Mouse (Mus musculus): Measurements from ENCODE around the gene Serpinb5. TPM values are rescaled to one million over a fixed set of nuclear protein-coding genes. Genes with fewer than 3 reads are reported as not detected.
"Not testable (repeated sequence)": the region's sequence is repeated elsewhere in the genome, so short reads cannot be mapped to it uniquely, and the experiment has no call there.

The Serpinb5 gene
- not detected for polyA plus RNA-seq (2017; shearing (Covaris generic))

DNA sequence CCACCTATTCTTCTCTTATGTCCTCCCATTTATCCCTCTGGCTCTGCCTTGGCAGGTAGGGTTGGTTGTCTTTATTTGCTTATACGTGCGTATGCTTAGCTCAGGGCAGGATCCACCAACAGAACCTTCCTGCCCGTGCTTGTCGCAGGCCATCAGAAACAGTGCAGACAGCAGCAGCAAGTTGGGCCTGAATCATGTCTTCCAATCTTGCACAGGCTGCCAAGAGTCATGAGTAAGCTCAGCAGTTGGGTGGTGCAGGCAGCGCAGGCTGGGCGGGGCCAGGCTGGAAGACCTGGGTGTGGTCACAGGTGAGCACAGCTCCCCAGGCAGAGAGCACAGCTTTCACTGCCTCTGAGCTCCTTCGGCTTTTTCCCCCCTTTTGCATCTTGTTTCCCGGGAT, at the start of gene Serpinb5:
TSS of gene Serpinb5 (plus strand) at position 327 of the 400 bp plus-strand sequence.
- ATAC-seq = no peak

DNA sequence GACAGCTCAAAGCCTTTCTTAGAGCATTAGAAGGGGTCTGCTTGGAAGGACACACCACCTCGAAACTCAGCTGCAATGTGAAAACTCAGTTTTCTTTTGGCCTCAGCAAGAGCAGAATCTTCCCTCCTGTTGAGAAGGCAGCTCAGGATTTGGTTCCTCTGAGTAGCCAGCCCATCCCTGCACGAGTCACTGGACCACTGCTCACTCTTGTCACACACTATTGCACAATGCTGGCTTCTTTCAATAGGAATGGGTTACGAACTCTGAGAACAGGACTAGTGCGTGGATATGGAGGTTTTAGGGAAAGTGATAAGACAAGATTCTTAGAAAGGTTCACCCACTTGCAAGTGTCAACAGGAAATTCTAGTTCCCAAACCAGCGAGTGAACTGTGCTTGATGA, 46.1 kb upstream of the Serpinb5 start:
- no peak for ATAC-seq

DNA sequence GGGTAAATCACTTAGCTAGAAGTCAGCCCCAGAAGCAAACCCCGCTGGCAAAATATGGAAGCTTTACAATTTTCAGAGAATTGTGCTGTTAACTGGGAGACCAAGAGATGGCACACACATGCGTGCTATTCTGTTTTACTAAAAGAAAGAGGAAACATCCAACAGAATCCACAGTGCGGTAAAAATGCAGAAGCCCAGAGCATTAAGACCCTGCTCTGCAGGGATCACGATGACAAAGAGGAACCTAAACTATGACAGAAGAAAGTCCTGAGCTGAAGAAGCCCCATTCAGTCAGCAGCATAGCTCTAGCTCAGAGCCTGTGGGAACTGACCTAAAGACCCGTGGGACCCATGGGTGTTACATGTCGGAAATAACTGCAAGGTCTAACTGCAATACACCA, 45.7 kb upstream of the Serpinb5 start:
- ATAC-seq = no peak

DNA sequence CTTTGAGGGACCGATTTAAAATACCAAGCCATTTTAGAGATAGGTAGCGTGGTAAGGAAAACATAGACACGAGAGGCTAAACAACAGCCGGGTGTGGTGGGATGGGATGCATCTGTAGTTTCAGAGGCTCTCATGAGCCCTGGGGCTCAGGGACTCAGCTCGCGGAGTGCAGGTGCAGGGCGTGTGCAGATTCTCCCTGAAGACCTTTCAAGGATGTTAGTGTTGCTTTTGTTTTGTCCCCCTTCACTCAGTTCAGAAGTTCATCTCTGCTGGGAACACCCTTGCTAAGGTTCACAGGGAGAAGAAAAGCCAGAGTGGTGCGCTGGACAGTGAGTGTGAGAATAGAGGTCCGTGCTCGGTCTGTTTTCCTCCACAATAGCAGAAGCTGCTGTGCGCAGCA, 44.2 kb upstream of the Serpinb5 start:
- ATAC-seq = no peak

DNA sequence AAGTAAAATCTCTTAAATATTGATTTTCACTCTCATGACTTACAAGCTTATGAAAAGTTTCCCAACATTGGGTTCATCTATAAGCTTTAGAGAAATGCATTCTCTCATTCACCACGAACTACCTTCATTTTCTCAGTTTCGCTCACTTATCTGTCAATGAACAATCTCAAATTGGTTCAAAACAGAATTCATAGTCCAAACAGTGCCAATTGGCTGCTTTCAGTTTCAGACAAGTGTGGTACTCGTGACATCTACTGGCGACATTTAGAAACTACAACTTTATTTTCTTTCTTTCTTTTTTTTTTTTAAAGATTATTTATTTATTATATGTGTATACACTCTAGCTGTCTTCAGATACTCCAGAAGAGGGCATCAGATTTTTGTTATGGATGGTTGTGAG, 42.6 kb upstream of the Serpinb5 start:
- ATAC-seq = peak; percentile 77

DNA sequence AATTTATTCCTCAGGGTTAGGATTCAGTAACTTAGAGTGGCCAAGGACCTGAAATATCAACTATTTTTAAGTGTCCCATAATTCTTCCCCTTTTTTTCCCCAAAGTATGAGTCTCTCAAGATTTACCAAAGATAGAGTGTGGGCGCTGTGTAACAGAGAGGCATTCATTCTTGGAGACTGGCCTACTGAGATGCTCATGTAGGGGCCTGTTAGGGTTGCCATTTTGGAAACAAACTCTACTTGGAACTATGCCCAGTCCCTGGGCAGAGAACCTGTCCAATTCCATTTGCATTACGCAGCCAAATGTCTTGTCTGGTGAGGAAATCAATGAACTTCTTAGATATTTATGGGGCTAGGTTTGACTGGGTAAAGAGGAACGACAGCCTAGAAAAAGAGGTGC, 38.7 kb upstream of the Serpinb5 start:
- ATAC-seq = no peak

DNA sequence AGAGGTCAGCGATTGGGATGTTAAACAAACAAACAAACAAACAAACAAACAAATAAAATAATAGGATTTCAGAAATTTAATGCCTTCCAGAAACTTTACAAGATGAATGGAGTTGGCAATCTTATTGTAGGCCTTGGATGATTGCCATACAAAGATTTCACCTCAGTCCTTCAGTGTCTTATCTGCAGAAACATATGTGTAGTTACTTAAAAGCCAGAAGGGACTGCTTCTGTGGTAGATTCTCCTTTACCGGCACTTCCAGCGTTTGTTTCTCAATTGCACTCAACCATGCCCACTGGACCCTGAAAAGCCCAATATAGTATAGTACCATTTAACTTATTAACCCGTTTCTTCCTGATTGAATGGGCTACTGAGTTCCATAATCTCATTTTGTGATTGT, 32.2 kb upstream of the Serpinb5 start:
- no peak for ATAC-seq

DNA sequence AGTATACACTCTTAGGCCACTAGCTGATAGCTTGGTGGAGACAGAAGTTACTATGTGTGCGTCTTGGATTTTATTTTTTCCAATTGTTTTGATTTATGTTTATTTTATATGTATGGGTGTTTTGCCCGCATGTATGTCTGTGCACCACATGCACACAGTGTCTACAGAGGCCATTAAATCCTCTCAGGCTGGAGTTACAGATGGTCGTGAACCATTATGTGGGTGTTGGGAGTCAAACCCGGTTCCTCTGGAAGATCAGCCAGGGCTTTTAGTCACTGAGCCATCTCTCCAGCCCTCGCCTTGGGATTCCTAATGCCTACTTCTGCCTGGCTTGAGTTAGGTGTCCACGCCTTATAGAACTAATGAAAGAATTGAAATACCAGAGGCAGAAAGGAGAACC, 4.6 kb downstream of the Serpinb5 start:
- ATAC-seq = no peak

DNA sequence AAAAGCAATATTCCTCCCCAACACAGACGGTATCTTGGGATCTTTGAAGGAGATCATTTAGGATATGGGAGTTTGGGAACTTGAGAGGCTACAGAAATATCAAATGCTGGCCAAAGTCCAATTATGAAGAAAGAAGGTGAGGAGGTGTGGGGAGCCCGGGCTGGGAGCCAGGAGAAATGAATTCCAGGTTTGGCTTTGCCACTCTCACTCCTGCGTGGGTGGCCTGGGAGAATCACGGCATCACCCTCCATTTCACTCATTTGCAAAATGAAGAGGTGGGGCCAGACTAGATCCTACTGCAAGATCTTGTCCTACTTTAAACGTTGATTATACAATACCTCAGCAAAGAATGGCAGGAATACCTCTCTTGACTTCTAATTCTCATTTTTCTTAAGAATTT, 5.1 kb downstream of the Serpinb5 start:
- no peak for ATAC-seq

DNA sequence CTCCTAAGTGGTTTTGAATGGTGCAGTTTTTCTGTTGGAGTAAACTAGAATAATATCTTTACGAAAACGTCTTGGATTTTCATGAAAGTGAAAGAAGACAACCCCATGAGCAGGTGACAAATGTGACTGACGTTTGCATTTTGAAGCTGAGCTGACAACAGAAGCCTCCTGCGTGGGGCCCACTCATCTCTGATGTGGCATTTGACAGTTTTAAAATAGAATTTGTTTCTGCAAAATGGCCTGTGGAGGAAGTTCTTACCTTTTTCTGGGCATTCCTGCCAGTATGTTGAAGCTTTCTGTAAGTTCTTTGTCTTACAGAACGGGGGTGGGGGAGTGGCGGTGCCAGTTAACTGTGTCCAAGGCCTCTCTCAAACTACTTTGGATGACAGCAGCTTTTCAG, 5.8 kb downstream of the Serpinb5 start:
- peak; percentile 80 for ATAC-seq

DNA sequence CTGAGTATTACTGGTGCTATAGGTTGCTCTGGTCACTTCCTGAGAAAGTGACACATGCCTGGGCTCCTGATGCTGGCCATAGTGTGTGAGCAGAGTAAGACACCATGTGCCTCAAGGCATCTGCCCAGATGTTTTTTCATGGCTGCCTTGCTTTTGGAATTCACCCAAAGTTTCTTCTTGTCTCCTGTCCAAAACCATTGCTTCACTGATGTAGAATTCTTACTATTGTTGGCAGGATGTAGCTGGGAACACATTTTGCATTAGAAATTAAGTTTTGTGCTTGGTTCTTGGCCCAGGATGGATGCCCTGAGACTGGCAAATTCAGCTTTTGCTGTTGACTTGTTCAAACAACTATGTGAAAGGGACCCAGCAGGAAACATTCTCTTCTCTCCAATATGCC, 9.0 kb downstream of the Serpinb5 start:
- ATAC-seq = no peak

DNA sequence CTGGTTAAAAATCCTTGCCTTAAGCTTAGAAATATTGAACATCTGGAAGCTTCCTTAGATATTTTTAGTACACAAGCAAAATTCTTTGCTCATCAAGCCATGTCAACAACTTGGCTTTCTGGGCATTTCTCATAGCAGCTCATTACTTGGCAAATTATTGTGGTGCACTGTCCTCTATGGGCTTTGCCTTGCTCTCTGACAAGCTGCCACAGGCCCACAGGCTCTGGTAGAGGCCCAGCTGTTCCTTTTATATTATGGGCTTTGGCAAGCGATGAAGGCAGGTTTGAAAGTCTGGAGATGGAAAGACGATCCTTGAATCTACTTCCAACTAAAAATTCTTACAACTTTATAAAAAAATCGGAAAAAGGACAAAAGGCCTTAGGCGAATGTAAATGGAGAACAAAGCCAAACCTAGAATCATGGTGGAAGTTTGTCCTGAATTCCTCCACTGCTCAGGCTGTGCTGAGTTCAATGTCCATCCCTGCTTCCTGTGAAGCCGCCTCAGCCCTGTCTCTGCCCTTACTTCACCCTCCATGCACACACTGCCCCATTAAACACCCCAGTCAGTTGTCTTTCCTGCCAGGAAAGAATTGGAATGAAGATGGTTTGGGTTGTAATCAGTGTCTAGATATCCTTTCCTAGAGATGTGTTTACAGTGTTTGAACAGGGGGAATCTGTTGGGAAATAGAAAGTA, 14.4 kb downstream of the Serpinb5 start:
- ATAC-seq = no peak

DNA sequence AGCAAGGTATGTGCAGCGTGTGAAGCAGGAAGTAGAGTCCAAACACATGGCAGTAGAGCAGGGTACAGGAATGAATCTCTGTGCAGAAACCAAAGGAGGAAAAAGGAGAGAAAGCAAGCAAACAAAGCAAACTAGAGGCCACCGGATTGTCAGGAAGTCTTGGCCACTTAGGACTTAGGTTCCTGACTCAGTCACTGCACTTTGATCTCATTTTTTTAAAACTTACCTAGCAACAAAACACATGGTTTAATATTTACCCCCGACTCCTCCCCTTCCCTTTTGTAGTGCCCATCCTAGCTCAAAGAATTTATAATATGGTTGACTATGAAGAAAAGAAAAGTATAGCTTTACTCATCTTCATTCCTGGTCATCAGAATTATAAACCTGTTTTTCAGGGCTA, 15.2 kb downstream of the Serpinb5 start:
- ATAC-seq = no peak

DNA sequence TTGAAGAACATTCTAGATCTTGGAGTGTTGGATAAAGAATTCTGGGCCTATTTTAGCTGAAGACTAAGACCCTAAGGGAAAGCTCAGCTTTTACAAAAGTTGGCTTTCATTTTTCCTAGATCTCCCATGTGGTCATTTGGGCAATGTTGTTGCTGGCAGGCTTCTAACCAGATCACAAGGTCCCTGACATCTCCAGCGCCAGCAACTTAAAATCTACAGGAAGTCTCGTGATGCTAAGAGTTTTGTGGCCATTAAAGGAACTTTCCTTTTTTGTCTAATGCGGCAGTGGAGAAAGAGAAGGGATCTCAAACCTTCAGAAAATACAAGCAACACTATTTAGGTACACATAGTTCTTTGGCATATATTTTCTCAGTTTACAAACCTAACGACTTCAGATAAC, 21.8 kb downstream of the Serpinb5 start:
- no peak for ATAC-seq

DNA sequence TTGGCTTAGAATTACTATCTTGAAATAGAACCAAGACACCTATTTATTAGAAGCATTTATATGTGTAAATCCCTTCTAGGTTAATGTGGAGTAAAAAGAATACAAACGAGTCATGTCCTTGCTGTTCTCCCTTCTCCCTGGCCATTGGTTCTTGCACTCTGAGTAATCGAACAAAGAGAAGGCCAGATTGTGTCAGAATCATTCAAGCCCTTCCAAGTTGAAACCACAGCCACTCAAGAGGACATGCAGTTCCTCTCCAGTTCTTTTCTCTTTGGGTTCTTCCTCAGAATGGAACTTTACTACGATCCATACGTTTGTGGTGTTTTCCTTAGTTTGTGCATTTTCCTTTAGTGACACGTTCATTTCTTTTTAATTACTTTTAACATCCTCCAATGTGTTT, 22.4 kb downstream of the Serpinb5 start:
- ATAC-seq = no peak

DNA sequence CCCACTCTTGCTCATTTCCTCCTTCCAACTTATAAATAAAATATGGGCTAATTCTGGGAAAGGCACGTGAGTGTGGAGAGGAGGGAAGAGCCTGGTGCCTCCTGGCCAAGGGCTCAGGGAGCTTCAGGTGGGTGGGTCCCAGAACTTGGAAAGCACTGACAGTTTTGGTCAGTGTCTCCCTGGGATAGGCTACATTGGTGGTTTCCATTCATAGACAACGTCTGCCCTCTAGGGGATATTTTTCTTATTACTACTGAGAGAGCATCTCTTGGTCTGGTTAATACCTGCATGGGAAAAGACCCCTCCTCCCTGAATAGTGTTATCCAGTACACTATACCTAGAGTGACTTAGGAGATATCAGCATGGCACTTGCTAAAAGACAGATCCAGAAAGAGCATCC, 22.8 kb downstream of the Serpinb5 start:
- no peak for ATAC-seq

DNA sequence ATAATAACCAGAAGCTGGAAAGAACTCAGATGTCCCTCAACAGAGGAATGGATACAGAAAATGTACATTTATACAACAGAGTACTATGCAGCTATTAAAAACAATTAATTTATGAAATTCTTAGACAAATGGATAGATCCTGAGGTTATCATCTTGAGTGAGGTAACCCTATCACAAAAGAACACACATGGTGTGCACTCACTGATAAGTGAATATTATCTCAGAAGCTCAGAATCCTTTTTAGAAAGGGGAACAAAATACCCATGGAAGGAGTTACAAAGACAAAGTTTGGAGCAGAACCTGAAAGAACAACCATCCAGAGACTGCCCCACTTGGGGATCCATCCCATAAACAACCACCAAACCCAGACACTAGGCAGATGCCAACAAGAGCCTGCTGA, 34.2 kb downstream of the Serpinb5 start:
- not testable (repeated sequence) for ATAC-seq

DNA sequence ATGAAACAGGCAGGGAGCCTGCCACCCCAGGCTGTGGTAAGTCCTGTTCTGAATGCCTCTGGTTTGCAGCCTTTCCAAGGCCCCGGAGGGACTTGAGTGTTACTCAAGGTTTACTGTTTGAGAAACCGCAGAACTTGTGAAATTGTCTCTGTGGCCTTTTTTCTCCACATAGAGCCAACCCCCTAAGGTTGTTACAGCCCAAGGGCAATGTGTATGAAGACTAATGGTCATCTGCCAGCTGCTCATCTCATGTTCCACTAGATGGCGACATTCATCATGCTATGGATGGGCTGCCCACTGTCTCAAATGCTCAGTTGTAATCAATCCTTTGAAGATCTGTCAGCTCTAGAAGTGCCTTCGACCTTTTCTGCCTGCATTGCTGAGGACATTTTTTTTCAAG, 40.4 kb downstream of the Serpinb5 start:
- no peak for ATAC-seq

DNA sequence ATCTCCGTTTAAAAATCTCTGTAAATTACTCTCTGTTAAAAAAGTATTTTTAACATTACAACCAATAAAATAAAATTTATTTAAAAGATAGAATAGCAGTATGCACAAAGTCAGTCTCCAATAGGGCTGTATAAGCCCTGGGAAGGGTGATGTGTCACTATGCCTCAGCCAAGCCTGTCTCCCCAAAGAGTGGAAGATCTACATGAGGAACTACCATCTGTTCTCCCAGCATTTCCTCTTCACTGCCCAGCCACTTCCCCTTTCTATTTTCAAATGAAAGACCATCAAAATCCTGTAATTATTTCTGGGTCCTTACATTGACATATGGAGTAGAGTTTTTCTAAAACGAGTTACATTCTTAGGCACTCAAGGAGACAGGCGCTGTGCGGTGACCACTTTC, 71.0 kb downstream of the Serpinb5 start:
- ATAC-seq = no peak

Other genes with a start within 250 kb of the Serpinb5 start
- 100 to 1,000 TPM; 116 to 146 TPM for gene Bcl2, start 146.9 kb upstream of the Serpinb5 start, polyA plus RNA-seq (2017; shearing (Covaris generic))
- gene Kdsr, start 101.4 kb upstream of the Serpinb5 start, polyA plus RNA-seq (2017; shearing (Covaris generic)) = 10 to 100 TPM; 26.6 to 27.8 TPM
- 10 to 100 TPM; 64.6 to 65.5 TPM for gene Vps4b, start 64.4 kb upstream of the Serpinb5 start, polyA plus RNA-seq (2017; shearing (Covaris generic))
- gene Serpinb12, start 73.3 kb downstream of the Serpinb5 start, polyA plus RNA-seq (2017; shearing (Covaris generic)) = not detected
- not detected for gene Serpinb13, start 119.8 kb downstream of the Serpinb5 start, polyA plus RNA-seq (2017; shearing (Covaris generic))
- gene Serpinb3a, start 191.1 kb downstream of the Serpinb5 start, polyA plus RNA-seq (2017; shearing (Covaris generic)) = not detected
- gene Serpinb3d, start 222.3 kb downstream of the Serpinb5 start, polyA plus RNA-seq (2017; shearing (Covaris generic)) = not detected

All from activated CD4-positive, CD25-positive, alpha-beta regulatory T cell, adult 4 months (primary cell).